Mouse (Mus musculus): ENCODE data around the gene Tnnt2. TPM values are rescaled to one million over a fixed set of nuclear protein-coding genes. Genes with fewer than 3 reads are reported as not detected.

Tnnt2 gene
- 2,168 and 3,634 TPM in 2 replicates for polyA plus RNA-seq (2016; fragmentation: Nextera tagmentation; extraction: Ambion mirVana)

- Histone ChIP-seq H3K36me3 (peaks cover 17% of the 10 kb centered on the region), H3K27me3 (ENCODE audit: insufficient read depth, poor library complexity, severe bottlenecking) (no peaks in the 10 kb centered on the region), H3K4me1 (peaks cover 61% of the 10 kb centered on the region), H3K4me3 (peak within 1 kb of the TSS; percentile 63), H3K27ac (peak within 1 kb of the TSS; percentile 92), H3K9me3 (no peaks in the 10 kb centered on the region)
- 21% methylated on average over 9 of the region's 9 CpGs for WGBS
- DNase-seq (ENCODE audit: low spot score): peak; percentile 96
These were observed at the start of gene Tnnt2 for GRCm38 (mm10) chr1:135835716-135836483. Gene Tnnt2 (plus strand): TSS chr1:135836354.

- peak; percentile 90 for DNase-seq (ENCODE audit: low spot score)
- Histone ChIP-seq H3K4me1 (peaks cover 40% of the 10 kb centered on the region), H3K27me3 (ENCODE audit: insufficient read depth, poor library complexity, severe bottlenecking) (no peaks in the 10 kb centered on the region), H3K36me3 (no peaks in the 10 kb centered on the region), H3K9me3 (no peaks in the 10 kb centered on the region), H3K27ac (no peak overlapping the region), H3K4me3 (no peak overlapping the region)
- WGBS: 46% methylated on average over 3 of the region's 3 CpGs
These were observed 48.4 kb upstream of the Tnnt2 start for GRCm38 (mm10) chr1:135787799-135788198.

DNA sequence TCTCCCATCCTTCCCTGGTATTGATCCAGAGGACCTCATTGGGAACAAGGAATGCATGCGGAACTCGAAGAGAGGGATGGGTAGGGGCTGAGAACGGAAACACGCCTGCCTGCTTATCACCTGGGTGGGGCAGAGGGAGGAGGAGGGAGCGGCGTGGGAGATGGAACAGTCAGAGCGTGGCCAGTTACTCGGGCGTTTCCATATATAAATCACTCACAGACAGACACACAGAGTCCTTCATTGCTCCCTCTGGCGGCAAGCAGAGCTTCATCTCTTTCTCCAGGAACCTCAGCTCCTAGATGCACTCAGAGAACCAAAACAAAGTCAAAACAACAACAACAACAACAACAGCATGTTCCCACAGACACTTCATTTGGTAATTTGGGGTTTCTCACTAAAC is 47.4 kb upstream of the Tnnt2 start:
- Histone ChIP-seq H3K27ac (peak overlapping the region; percentile 66; the same call in 1 of the 2 replicates), H3K9me3 (no peaks in the 10 kb centered on the region), H3K4me1 (peaks cover 45% of the 10 kb centered on the region), H3K4me3 (peak overlapping the region; percentile 29; the same call in 1 of the 2 replicates), H3K27me3 (ENCODE audit: insufficient read depth, poor library complexity, severe bottlenecking) (no peaks in the 10 kb centered on the region), H3K36me3 (no peaks in the 10 kb centered on the region)
- 12% methylated on average over 10 of the region's 10 CpGs for WGBS
- no peak for DNase-seq (ENCODE audit: low spot score)

- Histone ChIP-seq H3K9me3 (no peaks in the 10 kb centered on the region), H3K27ac (peak overlapping the region; percentile 73; the same call in 1 of the 2 replicates), H3K27me3 (ENCODE audit: insufficient read depth, poor library complexity, severe bottlenecking) (no peaks in the 10 kb centered on the region), H3K36me3 (no peaks in the 10 kb centered on the region), H3K4me3 (no peak overlapping the region), H3K4me1 (peaks cover 56% of the 10 kb centered on the region)
- 13% methylated on average over 5 of the region's 5 CpGs for WGBS
- no peak for DNase-seq (ENCODE audit: low spot score)
These were observed 46.3 kb upstream of the Tnnt2 start for GRCm38 (mm10) chr1:135789815-135790214.

DNA sequence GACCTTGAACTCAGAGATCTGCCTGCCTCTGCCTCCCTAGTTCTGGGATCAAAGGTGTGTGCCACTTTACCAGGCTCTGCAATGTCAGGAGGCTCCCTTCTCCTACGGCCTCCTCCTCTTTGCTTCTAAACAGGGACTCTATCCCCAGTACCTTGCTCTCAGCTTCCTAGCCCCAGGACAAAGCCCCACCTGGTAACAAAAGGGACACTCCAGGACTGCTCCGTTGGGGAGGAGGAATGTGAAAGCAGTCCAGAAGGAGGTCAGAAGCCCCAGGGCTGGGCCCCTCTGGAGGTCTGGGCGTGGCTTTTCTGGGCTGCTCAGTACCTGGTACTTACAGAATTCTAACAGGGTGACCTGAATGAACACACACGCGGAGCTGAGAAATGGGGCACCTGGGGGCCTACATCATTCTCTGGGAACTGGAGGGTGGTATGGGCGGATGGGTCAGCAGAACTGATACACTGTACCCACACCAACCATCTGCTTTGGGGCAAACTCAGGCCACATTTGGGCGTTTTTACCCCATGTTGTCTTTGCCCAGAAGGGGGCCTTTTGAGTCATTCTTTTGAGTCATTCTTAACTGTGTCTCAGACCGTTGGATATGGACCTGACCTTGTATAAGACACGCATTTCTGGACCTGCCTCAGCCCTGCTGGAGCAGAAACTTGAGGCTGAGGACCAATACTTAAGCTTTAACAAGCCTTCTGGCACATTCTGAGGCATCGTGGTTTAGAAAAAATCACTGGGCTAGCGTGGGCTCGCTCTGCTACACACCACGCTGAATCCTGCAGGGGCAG is 43.8 kb upstream of the Tnnt2 start:
- peaks cover 81% of the 10 kb centered on the region for H3K4me1 ChIP-seq
- no peak overlapping the region for H3K4me3 ChIP-seq
- WGBS: 66% methylated on average over 13 of the region's 13 CpGs
- no peak for DNase-seq (ENCODE audit: low spot score)
- H3K27me3 ChIP-seq (ENCODE audit: insufficient read depth, poor library complexity, severe bottlenecking): no peaks in the 10 kb centered on the region
- no peaks in the 10 kb centered on the region for H3K36me3 ChIP-seq
- peak overlapping the region; percentile 91 for H3K27ac ChIP-seq
- H3K9me3 ChIP-seq: no peaks in the 10 kb centered on the region

- WGBS: 7% methylated on average over 27 of the region's 27 CpGs
- Histone ChIP-seq H3K4me3 (peak overlapping the region; percentile 51), H3K9me3 (no peaks in the 10 kb centered on the region), H3K36me3 (no peaks in the 10 kb centered on the region), H3K27ac (peak overlapping the region; percentile 91), H3K4me1 (peaks cover 84% of the 10 kb centered on the region), H3K27me3 (ENCODE audit: insufficient read depth, poor library complexity, severe bottlenecking) (no peaks in the 10 kb centered on the region)
- no peak for DNase-seq (ENCODE audit: low spot score)
These were observed 42.6 kb upstream of the Tnnt2 start for GRCm38 (mm10) chr1:135793370-135794215.

- Histone ChIP-seq H3K36me3 (no peaks in the 10 kb centered on the region), H3K9me3 (no peaks in the 10 kb centered on the region), H3K4me1 (peaks cover 87% of the 10 kb centered on the region), H3K27me3 (ENCODE audit: insufficient read depth, poor library complexity, severe bottlenecking) (no peaks in the 10 kb centered on the region), H3K27ac (peak overlapping the region; percentile 91), H3K4me3 (peak overlapping the region; percentile 51)
- WGBS: 9% methylated on average over 20 of the region's 20 CpGs
- DNase-seq (ENCODE audit: low spot score): peak; percentile 90
These were observed 41.7 kb upstream of the Tnnt2 start for GRCm38 (mm10) chr1:135794216-135795134.

DNA sequence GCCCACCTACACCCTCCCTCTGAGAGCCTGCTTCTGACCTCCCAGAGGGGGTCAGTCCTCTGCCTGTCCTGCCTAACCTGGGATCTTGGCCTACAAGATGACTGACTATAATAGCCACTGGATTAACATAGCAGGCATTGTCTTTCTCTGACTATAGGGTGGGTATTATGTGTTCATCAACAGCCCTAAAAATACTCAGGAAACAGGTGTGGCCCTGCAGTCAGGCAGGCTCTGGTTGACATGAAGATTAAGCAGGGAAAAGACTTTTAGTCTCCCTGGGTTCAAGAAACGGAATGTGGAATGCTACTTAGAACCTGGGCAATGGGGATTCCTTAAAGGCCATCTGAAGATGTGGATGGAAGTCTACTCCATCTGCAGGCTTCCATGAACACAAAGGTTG is 37.7 kb upstream of the Tnnt2 start:
- Histone ChIP-seq H3K4me3 (peak overlapping the region; percentile 73), H3K27ac (peak overlapping the region; percentile 97)
- 60% methylated on average over 1 of the region's 1 CpGs for WGBS

DNA sequence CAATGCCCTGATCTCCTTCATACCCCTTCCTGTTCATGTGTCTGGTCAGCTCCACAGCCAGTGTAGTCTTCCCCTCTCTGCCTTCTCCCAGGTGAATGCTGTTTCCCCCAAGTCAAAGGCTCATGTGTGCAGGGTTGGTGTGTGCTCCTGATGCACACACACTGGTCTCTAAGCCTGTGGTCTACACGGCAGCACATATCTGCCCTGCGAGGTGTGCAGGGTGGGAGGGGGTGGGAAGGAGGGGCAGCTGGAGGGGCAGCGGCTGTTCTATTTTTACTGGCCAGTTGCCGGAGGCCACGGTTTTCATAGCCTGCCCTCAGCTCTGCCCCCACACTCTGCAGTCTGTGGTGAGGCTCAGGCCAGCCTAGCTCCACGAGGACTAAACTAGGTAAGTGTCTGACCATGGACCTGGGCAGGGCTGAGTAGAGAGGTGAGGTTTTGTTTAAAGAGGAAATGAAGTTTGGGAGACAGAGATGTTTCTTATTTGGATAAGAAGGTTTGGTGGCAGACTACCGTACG is 37.0 kb upstream of the Tnnt2 start:
- H3K4me1 ChIP-seq: peaks cover 93% of the 10 kb centered on the region
- no peaks in the 10 kb centered on the region for H3K27me3 ChIP-seq (ENCODE audit: insufficient read depth, poor library complexity, severe bottlenecking)
- peaks cover 28% of the 10 kb centered on the region for H3K36me3 ChIP-seq
- peak overlapping the region; percentile 73 for H3K4me3 ChIP-seq
- H3K9me3 ChIP-seq: no peaks in the 10 kb centered on the region
- peak overlapping the region; percentile 97 for H3K27ac ChIP-seq
- peak; percentile 90 for DNase-seq (ENCODE audit: low spot score)
- WGBS: 10% methylated on average over 8 of the region's 8 CpGs

More for the DNA sequence above, 37.7 kb upstream of the Tnnt2 start:
- Histone ChIP-seq H3K9me3 (no peaks in the 10 kb centered on the region), H3K27me3 (ENCODE audit: insufficient read depth, poor library complexity, severe bottlenecking) (no peaks in the 10 kb centered on the region), H3K4me1 (peaks cover 93% of the 10 kb centered on the region), H3K36me3 (peaks cover 21% of the 10 kb centered on the region)
- no peak for DNase-seq (ENCODE audit: low spot score)

DNA sequence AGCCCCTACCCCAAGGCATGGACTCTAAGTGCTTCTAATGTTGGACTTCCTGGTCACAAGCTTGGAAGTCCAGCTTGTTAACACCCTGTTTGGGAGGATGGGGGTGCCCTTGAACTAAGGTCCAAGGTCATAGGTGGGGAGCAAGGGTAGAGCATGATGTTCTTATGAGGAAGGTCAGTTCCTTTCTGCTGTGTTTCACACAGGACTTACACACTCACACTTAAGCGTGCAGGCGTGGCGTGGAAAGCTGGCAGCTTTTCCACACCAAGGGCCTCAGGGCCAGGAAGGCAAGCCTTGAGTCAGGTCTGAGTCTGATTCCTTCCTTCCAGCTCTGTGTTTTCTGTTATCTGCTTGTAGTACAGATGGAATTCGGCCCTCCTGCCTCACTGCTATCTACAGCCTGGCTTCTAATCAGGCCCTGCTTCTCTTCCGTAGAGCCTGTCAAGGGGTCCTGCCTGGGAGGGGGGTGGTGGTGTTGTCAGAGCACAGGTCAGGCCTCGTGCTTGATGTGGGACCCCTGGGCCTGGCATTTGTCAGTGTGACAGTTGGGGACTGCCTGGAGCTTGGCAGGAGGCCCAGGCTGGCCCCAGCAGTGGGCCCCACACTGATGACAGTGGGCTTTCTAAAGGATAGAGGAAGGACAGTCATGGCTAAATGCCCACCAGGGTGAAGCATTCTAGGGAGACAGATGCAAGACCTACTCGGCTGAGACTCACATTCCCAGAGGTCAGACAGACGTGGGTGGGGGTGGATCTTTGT is 35.8 kb upstream of the Tnnt2 start:
- peak; percentile 97 for DNase-seq (ENCODE audit: low spot score)
- WGBS: 10% methylated on average over 8 of the region's 8 CpGs
- Histone ChIP-seq H3K4me3 (peak overlapping the region; percentile 73), H3K36me3 (peaks cover 40% of the 10 kb centered on the region), H3K27ac (peak overlapping the region; percentile 97), H3K27me3 (ENCODE audit: insufficient read depth, poor library complexity, severe bottlenecking) (no peaks in the 10 kb centered on the region), H3K9me3 (no peaks in the 10 kb centered on the region), H3K4me1 (peaks cover 93% of the 10 kb centered on the region)

GRCm38 (mm10) chr1:135807546-135807945 is 28.6 kb upstream of the Tnnt2 start:
- H3K9me3 ChIP-seq: no peaks in the 10 kb centered on the region
- no peak overlapping the region for H3K4me3 ChIP-seq
- peaks cover 84% of the 10 kb centered on the region for H3K36me3 ChIP-seq
- no peak overlapping the region for H3K27ac ChIP-seq
- H3K27me3 ChIP-seq (ENCODE audit: insufficient read depth, poor library complexity, severe bottlenecking): no peaks in the 10 kb centered on the region
- DNase-seq (ENCODE audit: low spot score): no peak
- H3K4me1 ChIP-seq: peaks cover 84% of the 10 kb centered on the region
- WGBS: 32% methylated on average over 10 of the region's 10 CpGs

All from heart, embryonic 10.5 days (tissue).